Mouse (Mus musculus): ENCODE results near the gene Fam228a. TPM values are rescaled to one million over a fixed set of nuclear protein-coding genes. Genes with fewer than 3 reads are reported as not detected.
"Not testable (repeated sequence)": the region's sequence is repeated elsewhere in the genome, so short reads cannot be mapped to it uniquely, and the experiment has no call there.

The Fam228a gene
- polyA plus RNA-seq, 1 experiment: not detected

GRCm38 (mm10) chr12:4706901-4707300, 31.3 kb downstream of the Fam228a start:
- no peaks in the 10 kb centered on the region for H3K9me3 ChIP-seq
- no peak overlapping the region for H3K4me3 ChIP-seq (replicated peaks)
- H3K27me3 ChIP-seq (replicated peaks): no peaks in the 10 kb centered on the region
- peaks cover 7% of the 10 kb centered on the region; the same call in 1 of the 2 replicates for H3K4me1 ChIP-seq
- peaks cover 76% of the 10 kb centered on the region for H3K36me3 ChIP-seq (replicated peaks; ENCODE audit: low read length)
- TF ChIP-seq FLI1 (IDR thresholded peaks at IDR 0.05; ENCODE audit: low read length) (no peak), GATA1 (IDR thresholded peaks at IDR 0.05; ENCODE audit: borderline replicate concordance, low read length) (no peak)

- Histone ChIP-seq H3K9me3 (no peaks in the 10 kb centered on the region), H3K4me3 (replicated peaks) (no peak overlapping the region), H3K27me3 (replicated peaks) (no peaks in the 10 kb centered on the region), H3K4me1 (peaks cover 8% of the 10 kb centered on the region; the same call in 1 of the 2 replicates), H3K36me3 (replicated peaks; ENCODE audit: low read length) (peaks cover 76% of the 10 kb centered on the region)
- TF ChIP-seq GATA1 (IDR thresholded peaks at IDR 0.05; ENCODE audit: borderline replicate concordance, low read length): no peak
- TF ChIP-seq FLI1 (IDR thresholded peaks at IDR 0.05; ENCODE audit: low read length): no peak
Observed at GRCm38 (mm10) chr12:4706175-4706574, 32.1 kb downstream of the Fam228a start.

- H3K9me3 ChIP-seq; H3K27me3 ChIP-seq (replicated peaks); H3K4me3 ChIP-seq (replicated peaks): not testable (repeated sequence)
- peaks cover 12% of the 10 kb centered on the region for H3K4me1 ChIP-seq
- H3K36me3 ChIP-seq (replicated peaks; ENCODE audit: low read length): peaks cover 76% of the 10 kb centered on the region
Observed at GRCm38 (mm10) chr12:4705626-4706025, 32.6 kb downstream of the Fam228a start.

- TF ChIP-seq FLI1 (IDR thresholded peaks at IDR 0.05; ENCODE audit: low read length): no peak
- no peak for TF ChIP-seq GATA1 (IDR thresholded peaks at IDR 0.05; ENCODE audit: borderline replicate concordance, low read length)
- Histone ChIP-seq H3K27me3 (replicated peaks) (no peaks in the 10 kb centered on the region), H3K9me3 (no peaks in the 10 kb centered on the region), H3K4me1 (peaks cover 71% of the 10 kb centered on the region), H3K36me3 (replicated peaks; ENCODE audit: low read length) (peaks cover 85% of the 10 kb centered on the region), H3K4me3 (replicated peaks) (no peak overlapping the region)
Observed at GRCm38 (mm10) chr12:4694534-4694933, 43.7 kb downstream of the Fam228a start.

GRCm38 (mm10) chr12:4691193-4691592, 47.0 kb downstream of the Fam228a start:
- TF ChIP-seq GATA1 (IDR thresholded peaks at IDR 0.05; ENCODE audit: borderline replicate concordance, low read length) (no peak), FLI1 (IDR thresholded peaks at IDR 0.05; ENCODE audit: low read length) (no peak)
- Histone ChIP-seq H3K4me3 (replicated peaks) (no peak overlapping the region), H3K4me1 (peaks cover 72% of the 10 kb centered on the region), H3K27me3 (replicated peaks) (no peaks in the 10 kb centered on the region), H3K36me3 (replicated peaks; ENCODE audit: low read length) (peaks cover 79% of the 10 kb centered on the region), H3K9me3 (peaks cover 12% of the 10 kb centered on the region; the same call in 1 of the 2 replicates)

GRCm38 (mm10) chr12:4689341-4689740, 48.9 kb downstream of the Fam228a start:
- peaks cover 85% of the 10 kb centered on the region for H3K36me3 ChIP-seq (replicated peaks; ENCODE audit: low read length)
- no peak overlapping the region for H3K4me3 ChIP-seq (replicated peaks)
- H3K9me3 ChIP-seq: peaks cover 12% of the 10 kb centered on the region; the same call in 1 of the 2 replicates

GRCm38 (mm10) chr12:4688386-4688785, 49.8 kb downstream of the Fam228a start:
- Histone ChIP-seq H3K36me3 (replicated peaks; ENCODE audit: low read length) (peaks cover 88% of the 10 kb centered on the region), H3K4me1 (peaks cover 80% of the 10 kb centered on the region), H3K9me3 (peaks cover 12% of the 10 kb centered on the region; the same call in 1 of the 2 replicates), H3K27me3 (replicated peaks) (no peaks in the 10 kb centered on the region), H3K4me3 (replicated peaks) (peak overlapping the region; percentile 23)
- no peak for TF ChIP-seq GATA1 (IDR thresholded peaks at IDR 0.05; ENCODE audit: borderline replicate concordance, low read length)
- TF ChIP-seq FLI1 (IDR thresholded peaks at IDR 0.05; ENCODE audit: low read length): no peak

More at GRCm38 (mm10) chr12:4689341-4689740, 48.9 kb downstream of the Fam228a start:
- no peak for TF ChIP-seq FLI1 (IDR thresholded peaks at IDR 0.05; ENCODE audit: low read length)
- TF ChIP-seq GATA1 (IDR thresholded peaks at IDR 0.05; ENCODE audit: borderline replicate concordance, low read length): no peak
- Histone ChIP-seq H3K27me3 (replicated peaks) (no peaks in the 10 kb centered on the region), H3K4me1 (peaks cover 79% of the 10 kb centered on the region)

GRCm38 (mm10) chr12:4685441-4685840, 52.8 kb downstream of the Fam228a start:
- Histone ChIP-seq H3K36me3 (replicated peaks; ENCODE audit: low read length) (peaks cover 88% of the 10 kb centered on the region), H3K27me3 (replicated peaks) (no peaks in the 10 kb centered on the region), H3K9me3 (peaks cover 12% of the 10 kb centered on the region; the same call in 1 of the 2 replicates), H3K4me3 (replicated peaks) (no peak overlapping the region), H3K4me1 (peaks cover 83% of the 10 kb centered on the region)
- TF ChIP-seq GATA1 (IDR thresholded peaks at IDR 0.05; ENCODE audit: borderline replicate concordance, low read length) (no peak), FLI1 (IDR thresholded peaks at IDR 0.05; ENCODE audit: low read length) (no peak)

GRCm38 (mm10) chr12:4679971-4680370, 58.3 kb downstream of the Fam228a start:
- Histone ChIP-seq H3K36me3 (replicated peaks; ENCODE audit: low read length) (peaks cover 87% of the 10 kb centered on the region), H3K4me1 (peaks cover 64% of the 10 kb centered on the region)

GRCm38 (mm10) chr12:4676336-4676735, 61.9 kb downstream of the Fam228a start:
- Histone ChIP-seq H3K4me3 (replicated peaks) (no peak overlapping the region), H3K36me3 (replicated peaks; ENCODE audit: low read length) (peaks cover 89% of the 10 kb centered on the region), H3K27me3 (replicated peaks) (no peaks in the 10 kb centered on the region), H3K9me3 (no peaks in the 10 kb centered on the region), H3K4me1 (peaks cover 41% of the 10 kb centered on the region)
- TF ChIP-seq GATA1 (IDR thresholded peaks at IDR 0.05; ENCODE audit: borderline replicate concordance, low read length) (no peak), FLI1 (IDR thresholded peaks at IDR 0.05; ENCODE audit: low read length) (no peak)

More at GRCm38 (mm10) chr12:4679971-4680370, 58.3 kb downstream of the Fam228a start:
- Histone ChIP-seq H3K9me3 (no peaks in the 10 kb centered on the region), H3K4me3 (replicated peaks) (peak overlapping the region; percentile 88), H3K27me3 (replicated peaks) (no peaks in the 10 kb centered on the region)
- TF ChIP-seq FLI1 (IDR thresholded peaks at IDR 0.05; ENCODE audit: low read length) (no peak), GATA1 (IDR thresholded peaks at IDR 0.05; ENCODE audit: borderline replicate concordance, low read length) (peak; percentile 98; the same call in 2 of the 3 replicates)

- Histone ChIP-seq H3K4me1 (peaks cover 12% of the 10 kb centered on the region), H3K9me3 (no peaks in the 10 kb centered on the region), H3K36me3 (replicated peaks; ENCODE audit: low read length) (peaks cover 69% of the 10 kb centered on the region), H3K4me3 (replicated peaks) (no peak overlapping the region), H3K27me3 (replicated peaks) (no peaks in the 10 kb centered on the region)
- TF ChIP-seq FLI1 (IDR thresholded peaks at IDR 0.05; ENCODE audit: low read length) (no peak), GATA1 (IDR thresholded peaks at IDR 0.05; ENCODE audit: borderline replicate concordance, low read length) (no peak)
Observed at GRCm38 (mm10) chr12:4665675-4666037, 72.6 kb downstream of the Fam228a start.
